Mouse (Mus musculus): ENCODE measurements around the gene Hoxd13.

Hoxd13 gene

GRCm38 (mm10) chr2:74709465-74710419 lies 41.6 kb downstream of the Hoxd13 start:
- DNase-seq: no peak

GRCm38 (mm10) chr2:74710929-74711543 lies 42.9 kb downstream of the Hoxd13 start:
- DNase-seq: no peak

GRCm38 (mm10) chr2:74711721-74712621 lies 43.9 kb downstream of the Hoxd13 start, which contains the start of the genes Hoxd3 and Hoxd4:
Gene Hoxd3 (plus strand): TSS chr2:74711927.
Gene Hoxd4 (plus strand): TSS chr2:74711929.
- DNase-seq: peak; percentile 77

- no peak for DNase-seq
Observed at GRCm38 (mm10) chr2:74713239-74714150, 45.4 kb downstream of the Hoxd13 start.

GRCm38 (mm10) chr2:74714156-74714789 lies 46.2 kb downstream of the Hoxd13 start:
- DNase-seq: no peak

GRCm38 (mm10) chr2:74714881-74715280 lies 46.8 kb downstream of the Hoxd13 start:
- DNase-seq: no peak

GRCm38 (mm10) chr2:74715504-74716241 lies 47.6 kb downstream of the Hoxd13 start:
- peak; percentile 93 for DNase-seq

GRCm38 (mm10) chr2:74720384-74720783 lies 52.3 kb downstream of the Hoxd13 start:
- no peak for DNase-seq

- no peak for DNase-seq
Observed at GRCm38 (mm10) chr2:74720955-74721491, 52.9 kb downstream of the Hoxd13 start.

All from kidney, adult 9 months (tissue).